Mouse (Mus musculus) G1E (cell line): ENCODE measurements around the gene Cd40. TPM values are rescaled to one million over a fixed set of nuclear protein-coding genes. Genes with fewer than 3 reads are reported as not detected.

Experiments used
- ATAC-seq: 2 replicates; pipeline ENCODE4 v1.8.0; 2016; ENCODE audit warnings: mild to moderate bottlenecking; ENCODE audit not compliant: insufficient number of reproducible peaks, poor library complexity, low FRiP score, severe bottlenecking; ENCODE audit errors: extremely low read depth
- DNase-seq: peaks from one replicate; pipeline ENCODE4 v3.0.0; 2012; ENCODE audit warnings: low spot score
- H3K27me3 ChIP-seq: 2 replicates; pipeline ENCODE4 v1.6.1; 2012; ENCODE audit warnings: mild to moderate bottlenecking, low read length, inconsistent platforms; ENCODE audit not compliant: insufficient read depth
- H3K36me3 ChIP-seq: replicated peaks from 2 replicates; pipeline ENCODE3; 2012; ENCODE audit warnings: mild to moderate bottlenecking, inconsistent platforms
- H3K4me1 ChIP-seq: 2 replicates; pipeline ENCODE4 v1.6.1; 2012; ENCODE audit warnings: low read depth, low read length, inconsistent platforms, mixed read lengths; ENCODE audit not compliant: insufficient read depth
- H3K4me3 ChIP-seq: 2 replicates; pipeline ENCODE4 v1.5.1; 2012; ENCODE audit warnings: low read depth, mild to moderate bottlenecking, inconsistent platforms, low read length, moderate library complexity, mixed read lengths
- H3K9me3 ChIP-seq: replicated peaks from 2 replicates; pipeline ENCODE4 v1.6.1; 2012; ENCODE audit warnings: inconsistent platforms
- CTCF ChIP-seq: IDR thresholded peaks from 2 replicates; pipeline ENCODE4 v1.5.1; 2012; ENCODE audit warnings: low read depth, low read length, inconsistent platforms, mixed read lengths
- GATA1 ChIP-seq: IDR thresholded peaks from 2 replicates; pipeline ENCODE4 v1.6.1; 2012; ENCODE audit warnings: borderline replicate concordance, low read length, inconsistent platforms, mixed read lengths
- GATA2 ChIP-seq: IDR thresholded peaks from 2 replicates; pipeline ENCODE4 v1.6.1; 2012; ENCODE audit warnings: low read depth, low read length, inconsistent platforms, borderline replicate concordance
- POLR2AphosphoS5 ChIP-seq: IDR thresholded peaks from 2 replicates; pipeline ENCODE4 v1.6.1; 2012; ENCODE audit warnings: low read depth, low read length, inconsistent platforms; ENCODE audit not compliant: insufficient replicate concordance
- TAL1 ChIP-seq: conservative IDR thresholded peaks from 2 replicates; pipeline ENCODE4 v1.6.1; 2012; ENCODE audit warnings: low read depth, low read length, inconsistent platforms, mixed read lengths
- polyA plus RNA-seq: library from polyadenylated mRNA; stranded (reverse); fragments of >175 nt; gene quantifications from 2 replicates; pipeline ENCODE4 v1.2.3, GENCODE M21; 2012
- total RNA-seq, 2 experiments: library from RNA; stranded (forward) in 1 of 2; stranded (reverse) in 1 of 2; fragments of 200-1000 nt in 1 of 2; fragments of >200 nt in 1 of 2; fragmentation: Nextera tagmentation in 1 of 2; gene quantifications; 2 replicates each; pipeline ENCODE4 v1.2.3; 2014 to 2017

The Cd40 gene
- total and polyA plus RNA-seq, 3 experiments: 0.05 TPM; not detected in 2

- Histone ChIP-seq H3K27me3 (peaks cover 6% of the 10 kb centered on the region; the same call in 1 of the 2 replicates), H3K4me1 (no peaks in the 10 kb centered on the region), H3K36me3 (no peaks in the 10 kb centered on the region), H3K4me3 (no peak overlapping the region), H3K9me3 (no peaks in the 10 kb centered on the region)
- TF ChIP-seq TAL1 (no peak), CTCF (0 out of 2 replicates have a peak, but pooled peaks have one; percentile 21)
- DNase-seq (no peak), ATAC-seq (no peak)
Measured at GRCm38 (mm10) chr2:165070096-165070816, 14.8 kb downstream of the Cd40 start.

GRCm38 (mm10) chr2:165073381-165073781 is 18.0 kb downstream of the Cd40 start:
- Histone ChIP-seq H3K4me3 (no peak overlapping the region), H3K27me3 (peaks cover 6% of the 10 kb centered on the region; the same call in 1 of the 2 replicates), H3K4me1 (no peaks in the 10 kb centered on the region), H3K36me3 (no peaks in the 10 kb centered on the region), H3K9me3 (no peaks in the 10 kb centered on the region)
- TF ChIP-seq TAL1: no peak
- TF ChIP-seq GATA2: no peak
- no peak for TF ChIP-seq POLR2AphosphoS5
- no peak for TF ChIP-seq CTCF
- TF ChIP-seq GATA1: no peak
- DNase-seq (no peak), ATAC-seq (no peak)

DNA sequence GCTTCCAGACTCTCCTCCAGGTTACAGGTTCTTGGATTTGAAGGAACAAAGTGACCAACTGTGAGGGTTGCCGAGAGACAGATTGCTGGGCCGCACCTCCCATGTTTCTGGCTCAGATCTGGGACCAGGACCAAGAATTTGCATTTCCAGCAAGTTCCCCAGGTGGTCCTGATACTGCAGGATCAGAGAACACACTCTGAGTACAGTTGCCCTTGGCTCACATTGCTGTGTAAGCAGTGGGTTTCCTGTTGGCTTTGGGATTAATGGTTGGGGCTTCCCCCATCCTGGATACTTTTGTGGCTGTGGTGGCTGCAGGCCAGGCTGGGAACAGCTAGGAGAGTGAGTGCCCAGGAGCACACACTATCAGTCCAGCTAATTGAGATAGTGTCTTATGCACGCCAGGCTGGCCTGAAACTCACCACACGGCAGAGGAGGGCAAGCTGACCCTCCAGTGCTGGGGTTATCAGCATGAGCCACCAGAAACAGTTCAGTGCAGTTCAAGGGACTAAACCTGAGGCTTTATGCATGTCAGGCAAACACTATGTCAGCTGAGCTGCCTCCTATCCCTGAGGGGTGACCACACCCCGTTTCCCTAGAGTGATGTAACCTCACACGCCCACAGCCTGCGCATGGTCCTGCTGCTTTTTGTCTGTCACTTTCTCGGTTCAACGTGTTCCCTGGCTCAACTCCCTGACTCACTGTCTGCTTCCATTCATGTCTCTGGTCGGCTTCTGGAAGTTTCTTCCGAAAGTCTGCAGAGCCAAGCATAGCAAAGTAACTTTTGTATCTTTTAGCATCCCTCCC is 18.9 kb downstream of the Cd40 start:
- Histone ChIP-seq H3K36me3 (no peaks in the 10 kb centered on the region), H3K4me1 (no peaks in the 10 kb centered on the region), H3K4me3 (no peak overlapping the region), H3K9me3 (no peaks in the 10 kb centered on the region), H3K27me3 (peaks cover 6% of the 10 kb centered on the region; the same call in 1 of the 2 replicates)
- ATAC-seq (no peak), DNase-seq (no peak)
- TF ChIP-seq POLR2AphosphoS5 (no peak), GATA2 (no peak), TAL1 (no peak), GATA1 (no peak), CTCF (no peak)

DNA sequence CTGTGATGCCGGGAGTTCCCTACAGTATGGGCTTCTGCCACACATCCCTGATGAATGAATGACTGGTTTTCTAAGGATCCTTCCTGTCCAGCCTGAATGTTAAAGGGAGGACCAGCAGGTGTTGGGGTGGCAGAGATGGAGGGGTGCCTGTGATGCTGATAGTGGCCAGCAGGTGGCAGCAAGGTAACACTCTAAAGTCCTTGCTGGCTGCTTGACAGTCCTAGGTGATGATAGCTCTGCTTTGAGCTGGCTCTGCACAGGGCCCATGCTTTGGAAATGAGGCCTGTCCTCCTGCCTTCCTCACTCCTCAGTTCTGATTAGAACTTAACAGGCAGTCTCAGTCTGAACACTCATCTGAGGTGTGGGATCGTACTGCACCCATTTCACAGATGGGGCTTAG is 19.5 kb downstream of the Cd40 start:
- H3K36me3 ChIP-seq: no peaks in the 10 kb centered on the region
- peaks cover 6% of the 10 kb centered on the region; the same call in 1 of the 2 replicates for H3K27me3 ChIP-seq
- no peak for TF ChIP-seq GATA1
- no peak for TF ChIP-seq GATA2
- TF ChIP-seq CTCF: peak; percentile 88
- no peak overlapping the region for H3K4me3 ChIP-seq
- H3K9me3 ChIP-seq: no peaks in the 10 kb centered on the region
- DNase-seq (peak; percentile 73), ATAC-seq (peak; percentile 65)
- no peaks in the 10 kb centered on the region for H3K4me1 ChIP-seq

- no peak for ATAC-seq
- no peak overlapping the region for H3K4me3 ChIP-seq
- peaks cover 3% of the 10 kb centered on the region; the same call in 1 of the 2 replicates for H3K27me3 ChIP-seq
Measured at GRCm38 (mm10) chr2:165077055-165077454, 21.6 kb downstream of the Cd40 start.

GRCm38 (mm10) chr2:165078045-165078444 is 22.6 kb downstream of the Cd40 start:
- no peak for TF ChIP-seq CTCF
- TF ChIP-seq GATA2: no peak
- no peak for TF ChIP-seq GATA1
- TF ChIP-seq TAL1: no peak
- TF ChIP-seq POLR2AphosphoS5: no peak
- Histone ChIP-seq H3K4me1 (no peaks in the 10 kb centered on the region), H3K27me3 (peaks cover 2% of the 10 kb centered on the region; the same call in 1 of the 2 replicates), H3K4me3 (no peak overlapping the region), H3K9me3 (no peaks in the 10 kb centered on the region), H3K36me3 (no peaks in the 10 kb centered on the region)
- DNase-seq (no peak), ATAC-seq (no peak)

More at GRCm38 (mm10) chr2:165077055-165077454, 21.6 kb downstream of the Cd40 start:
- no peaks in the 10 kb centered on the region for H3K4me1 ChIP-seq
- no peaks in the 10 kb centered on the region for H3K9me3 ChIP-seq
- H3K36me3 ChIP-seq: no peaks in the 10 kb centered on the region
- no peak for TF ChIP-seq POLR2AphosphoS5
- TF ChIP-seq GATA2: no peak
- no peak for TF ChIP-seq GATA1
- no peak for TF ChIP-seq CTCF
- no peak for TF ChIP-seq TAL1
- DNase-seq: no peak
